Mouse (Mus musculus): ENCODE results near the gene Pdap1.

DNA sequence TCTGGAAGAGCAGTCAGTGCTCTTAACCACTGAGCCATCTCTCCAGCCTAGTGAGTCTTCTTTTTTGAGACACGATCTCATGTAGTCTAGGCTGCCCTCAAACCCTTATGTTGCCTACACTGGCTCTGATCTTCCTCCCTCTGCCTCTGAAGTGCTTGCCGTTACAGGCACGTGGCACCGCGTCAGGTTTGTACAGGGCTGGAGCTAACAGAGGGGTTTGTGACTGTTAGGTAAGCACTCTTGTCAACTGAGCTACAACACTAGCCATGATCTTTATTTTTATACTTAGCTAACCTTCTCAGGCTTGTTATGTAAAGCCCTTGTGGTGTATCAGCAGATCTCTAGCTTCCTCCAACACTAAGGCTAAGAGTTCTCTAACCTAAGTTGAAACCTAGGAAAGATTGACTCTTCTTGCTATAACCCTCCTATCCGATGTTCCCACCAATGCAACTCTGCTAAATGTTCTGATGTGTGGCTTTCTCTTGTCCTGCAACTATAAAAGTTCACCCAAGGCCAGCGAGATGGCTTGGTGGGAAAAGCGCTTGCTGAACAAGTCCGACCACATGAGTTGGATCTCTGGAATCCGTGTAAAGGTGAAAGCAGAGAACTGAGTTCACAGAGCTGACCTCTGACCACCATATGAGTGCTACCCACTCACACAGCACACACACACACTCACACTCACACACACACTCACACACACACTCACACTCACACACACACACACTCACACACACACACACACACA is 58.0 kb downstream of the Pdap1 start:
- TF ChIP-seq CTCF (IDR thresholded peaks at IDR 0.05; ENCODE audit: control insufficient read depth, insufficient read depth, low read length) (no peak), POLR2A (IDR thresholded peaks at IDR 0.05; ENCODE audit: borderline replicate concordance, control insufficient read depth, low read depth, low read length) (no peak)
